Mouse (Mus musculus) adrenal gland, adult 18-20 months (tissue): Measurements from ENCODE around the gene Eif2ak4. TPM values are rescaled to one million over a fixed set of nuclear protein-coding genes. Genes with fewer than 3 reads are reported as not detected.

Source experiments
- DNase-seq, 2 experiments: peaks; one replicate each; pipeline ENCODE4 v3.0.0; 2021 to 2022; ENCODE audit warnings: low spot score in 2 of 2
- total RNA-seq, 2 experiments: library from RNA; stranded (reverse); gene quantifications; 1 replicate in 1 of 2; 2 replicates in 1 of 2; pipeline ENCODE4 v1.2.3; 2021

Gene Eif2ak4
- total RNA-seq, 2 experiments from 2014 or later, result 16.3 to 16.5 TPM

DNA sequence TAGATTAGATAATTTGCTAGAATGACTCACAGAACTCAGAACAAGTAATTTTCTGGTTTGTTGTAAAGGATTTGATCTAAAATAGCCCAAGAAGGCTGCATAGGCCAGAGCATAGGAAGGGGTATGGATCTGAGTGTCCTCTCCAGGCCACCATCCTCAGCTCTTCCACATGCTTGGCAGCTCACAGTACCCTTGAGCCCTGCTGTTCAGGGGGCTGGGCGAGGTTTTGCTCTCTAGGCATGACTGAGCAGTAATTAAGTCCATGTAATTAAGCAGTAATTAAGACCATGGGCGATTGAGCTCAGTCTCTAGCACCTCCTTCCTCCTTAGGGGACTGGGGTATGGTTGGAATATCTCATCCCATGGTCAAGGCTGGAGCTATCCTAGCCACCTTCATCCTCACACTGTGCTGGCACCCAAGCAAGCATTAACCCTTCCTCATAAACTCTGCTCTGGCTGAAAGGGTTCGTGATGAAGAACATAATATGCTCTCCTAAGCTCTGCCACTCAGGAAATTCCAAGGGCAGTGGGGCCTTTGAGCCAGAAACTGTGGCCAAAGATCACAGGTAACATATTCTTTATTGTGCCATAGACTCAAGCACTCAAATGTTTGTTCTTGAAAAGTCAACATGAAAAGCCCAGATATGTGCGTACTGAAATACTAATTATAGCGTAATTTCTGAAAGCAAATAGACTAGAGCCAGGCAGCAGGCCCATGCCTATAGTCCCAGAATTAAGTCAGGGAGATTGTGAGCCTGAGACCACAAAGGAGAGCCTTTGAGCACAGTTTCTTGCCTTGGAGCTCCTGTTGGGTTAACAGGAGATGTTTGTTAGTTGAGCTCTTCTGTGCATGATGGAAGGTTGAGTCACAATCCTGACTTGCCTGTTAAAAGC is 13.7 kb downstream of the Eif2ak4 start:
- DNase-seq, result no peak

DNA sequence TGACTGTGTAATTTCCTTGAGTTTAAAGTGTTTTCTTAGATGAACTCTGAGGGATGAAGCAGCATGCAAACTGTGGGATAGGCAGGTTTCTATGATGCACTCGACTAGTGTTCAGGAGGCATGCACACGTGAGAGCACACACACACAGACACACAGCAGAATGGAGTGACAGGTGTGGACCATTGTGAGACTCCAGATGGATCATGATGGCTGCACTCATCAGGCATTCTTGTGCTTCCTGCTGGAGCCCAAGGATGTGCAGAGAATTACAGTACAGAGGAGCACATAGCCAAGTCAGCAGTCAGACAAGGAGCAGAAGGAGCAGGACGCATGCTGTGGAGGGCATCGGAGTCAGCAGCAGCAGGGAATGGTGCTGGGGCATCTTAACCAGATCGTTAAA is 15.9 kb downstream of the Eif2ak4 start:
- no peak for DNase-seq

GRCm38 (mm10) chr2:118405568-118405967 is 17.1 kb downstream of the Eif2ak4 start:
- no peak for DNase-seq

DNA sequence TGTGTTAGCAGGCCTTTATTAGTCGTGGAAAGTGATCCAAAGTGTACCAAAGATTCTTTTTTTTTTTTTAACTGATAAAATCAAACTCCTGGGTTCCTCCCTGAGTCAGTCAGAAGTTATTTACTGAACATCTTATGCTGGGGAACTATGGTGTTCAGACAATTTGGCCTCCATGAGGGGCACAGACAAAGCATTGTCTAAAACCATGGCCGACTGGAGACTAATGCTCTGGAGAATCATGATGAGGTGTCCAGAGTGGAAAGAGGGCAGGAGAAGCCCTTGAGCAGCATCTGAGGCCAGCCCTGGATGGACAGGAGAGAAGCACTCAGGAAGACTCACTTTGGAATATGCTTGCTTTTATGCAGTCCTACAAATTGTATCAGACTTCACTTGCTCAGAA is 18.4 kb downstream of the Eif2ak4 start:
- no peak for DNase-seq

DNA sequence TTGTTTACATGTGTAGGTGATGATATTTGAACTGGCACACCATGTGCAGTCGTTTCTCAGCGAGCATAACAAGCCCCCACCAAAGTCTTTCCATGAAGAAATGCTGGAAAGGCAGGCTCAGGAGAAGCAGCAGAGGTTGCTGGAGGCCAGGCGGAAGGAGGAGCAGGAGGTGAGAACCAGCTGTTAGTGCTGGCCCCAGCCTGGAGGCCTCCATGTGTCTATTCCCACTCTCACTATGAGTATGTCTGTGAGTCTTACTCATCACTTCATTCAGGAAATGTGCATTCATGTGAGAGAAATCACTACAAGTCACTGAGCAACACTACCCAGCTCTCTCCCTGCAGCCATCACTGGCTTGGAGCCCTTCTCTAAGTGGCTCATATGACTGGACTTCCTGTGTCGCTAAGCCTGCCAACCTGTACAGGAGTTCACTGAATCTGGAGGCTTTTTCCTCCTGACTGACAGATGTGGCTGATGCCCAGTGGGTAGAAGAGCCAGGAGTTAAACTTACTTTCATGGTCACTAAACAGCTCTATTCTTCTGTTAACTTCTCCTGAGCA is 20.0 kb downstream of the Eif2ak4 start:
- no peak for DNase-seq

- no peak for DNase-seq
These were observed 24.4 kb downstream of the Eif2ak4 start for GRCm38 (mm10) chr2:118412821-118413220.

DNA sequence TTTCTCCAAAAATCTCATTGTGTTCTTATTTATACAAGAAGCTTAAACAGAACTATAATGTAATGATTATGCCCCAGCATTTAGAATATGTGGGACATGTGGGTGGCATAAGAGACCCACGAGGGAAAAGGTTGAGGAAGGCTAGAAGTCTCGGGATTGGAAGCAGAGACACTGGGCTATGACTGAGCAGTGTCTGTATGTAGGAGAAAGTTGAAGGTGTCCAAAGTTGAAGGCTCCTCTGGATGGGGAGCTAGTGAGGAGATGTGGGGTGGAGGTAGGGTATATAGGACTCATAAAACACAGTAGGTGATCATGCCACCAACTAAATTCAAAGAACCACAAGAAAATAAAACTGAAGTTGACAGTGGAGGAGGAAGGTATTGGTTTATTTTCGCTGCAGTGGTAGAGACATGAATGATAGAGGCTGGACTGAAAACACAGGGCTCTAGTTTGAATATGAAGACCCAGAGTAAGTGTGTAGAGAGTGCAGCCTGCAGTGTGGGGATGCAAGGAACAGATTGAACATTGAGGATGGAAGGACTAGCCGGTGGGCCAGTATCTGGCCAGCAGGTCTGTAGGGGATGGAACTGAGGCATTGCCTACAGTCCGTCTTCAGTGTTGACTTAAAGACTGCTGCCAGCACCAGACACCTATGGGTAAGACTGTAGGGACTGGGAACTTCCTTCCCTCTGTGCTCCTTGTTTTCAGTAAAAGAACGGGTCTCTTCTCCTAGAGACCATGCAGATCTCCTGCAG is 27.4 kb downstream of the Eif2ak4 start:
- DNase-seq, result no peak

DNA sequence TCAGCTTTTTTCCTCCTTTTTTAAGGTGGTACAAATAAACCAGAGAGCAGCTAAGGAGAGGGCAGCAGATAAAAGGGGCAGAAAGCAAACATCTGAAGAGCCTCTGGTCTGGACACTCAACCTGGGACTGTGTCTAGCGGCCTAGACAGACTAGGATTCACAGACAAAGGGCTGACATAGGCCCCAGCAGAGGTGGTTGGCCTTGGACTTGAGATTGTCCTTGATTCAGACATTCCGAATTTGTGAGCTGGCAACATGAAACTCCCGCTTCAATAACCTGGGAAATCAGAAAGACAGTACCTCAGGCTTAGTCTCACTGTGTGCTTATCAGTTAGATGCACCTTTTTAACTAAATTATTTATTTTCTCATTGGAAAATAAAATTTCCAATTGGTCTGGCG is 29.7 kb downstream of the Eif2ak4 start:
- peak in 1 of 2 experiments; percentile 13 for DNase-seq

DNA sequence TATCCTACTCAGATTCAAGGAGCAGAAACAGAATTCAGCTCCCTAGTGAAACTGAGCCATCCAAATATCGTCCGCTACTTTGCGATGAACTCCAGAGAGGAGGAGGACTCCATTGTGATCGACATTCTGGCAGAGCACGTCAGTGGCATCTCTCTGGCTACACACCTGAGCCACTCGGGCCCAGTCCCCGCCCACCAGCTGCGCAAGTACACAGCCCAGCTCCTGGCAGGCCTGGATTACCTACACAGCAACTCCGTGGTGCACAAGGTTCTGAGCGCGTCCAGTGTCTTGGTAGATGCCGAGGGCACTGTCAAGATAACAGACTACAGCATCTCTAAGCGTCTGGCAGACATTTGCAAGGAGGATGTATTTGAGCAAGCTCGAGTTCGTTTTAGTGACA is 33.5 kb downstream of the Eif2ak4 start:
- DNase-seq, result no peak

DNA sequence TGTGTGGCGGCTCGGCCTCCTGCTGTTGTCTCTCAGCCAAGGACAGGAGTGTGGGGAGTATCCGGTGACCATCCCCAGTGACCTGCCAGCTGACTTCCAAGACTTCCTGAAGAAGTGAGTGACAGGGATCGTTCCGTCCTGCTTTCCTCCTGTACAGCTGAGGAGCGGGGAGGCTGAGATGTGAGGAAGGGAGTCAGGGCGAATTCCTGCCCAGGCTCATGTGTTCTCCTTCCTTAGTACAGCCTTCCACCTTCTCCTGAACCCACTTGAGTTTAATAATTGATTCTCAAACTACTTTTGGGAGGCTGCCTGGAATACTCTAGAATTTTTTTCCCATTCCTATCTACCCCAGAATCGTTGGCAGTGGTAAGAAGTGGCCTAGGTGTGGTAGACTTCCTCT is 34.0 kb downstream of the Eif2ak4 start:
- DNase-seq, result no peak

- no peak for DNase-seq
These were observed 39.9 kb downstream of the Eif2ak4 start for GRCm38 (mm10) chr2:118428296-118428695.

DNA sequence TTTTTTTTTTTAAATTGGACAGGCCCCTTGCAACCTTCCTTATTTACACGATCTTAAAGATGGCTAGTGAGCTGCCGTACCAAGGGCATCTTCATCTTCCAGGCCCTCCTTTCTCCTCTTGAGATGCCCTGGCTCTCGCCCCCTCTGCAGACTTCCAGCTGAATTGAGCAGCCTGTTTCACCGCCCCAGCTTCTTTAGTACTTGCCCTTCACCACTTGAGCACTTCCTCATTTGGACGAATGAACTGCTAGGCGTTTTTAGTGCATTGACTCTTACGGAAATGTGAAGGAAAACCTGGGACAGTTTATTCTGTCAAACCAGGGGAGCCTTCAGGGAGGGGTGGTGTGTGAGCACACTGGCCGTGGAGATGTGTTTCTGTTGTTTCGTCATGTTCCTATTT is 40.9 kb downstream of the Eif2ak4 start:
- DNase-seq, result no peak

- DNase-seq, result no peak
These were observed 42.2 kb downstream of the Eif2ak4 start for GRCm38 (mm10) chr2:118430630-118431029.

DNA sequence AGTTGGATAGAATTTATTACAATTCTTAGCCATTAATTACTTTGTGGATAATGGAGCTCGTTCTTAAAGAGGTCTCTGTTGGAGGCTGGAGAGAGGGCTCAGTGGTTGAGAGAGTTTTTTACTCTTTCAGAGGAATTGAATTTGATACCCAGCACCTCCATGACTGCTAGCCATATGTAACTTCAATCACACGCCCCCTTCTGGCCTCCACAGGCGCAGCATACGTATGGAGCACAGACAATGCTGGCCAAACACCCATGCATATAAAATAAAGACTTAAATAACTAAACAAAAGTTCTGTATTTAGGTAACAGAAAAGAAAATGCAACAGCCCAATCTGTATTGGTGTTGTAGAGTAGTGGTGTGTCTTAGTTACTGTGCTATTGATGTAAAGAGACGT is 43.2 kb downstream of the Eif2ak4 start:
- peak in 1 of 2 experiments; percentile 38 for DNase-seq

- DNase-seq, result no peak
These were observed 53.8 kb downstream of the Eif2ak4 start for GRCm38 (mm10) chr2:118442172-118442571.

GRCm38 (mm10) chr2:118442723-118443122 is 54.3 kb downstream of the Eif2ak4 start:
- DNase-seq, result no peak

- DNase-seq, result no peak
These were observed 57.6 kb downstream of the Eif2ak4 start for GRCm38 (mm10) chr2:118445696-118446674.

DNA sequence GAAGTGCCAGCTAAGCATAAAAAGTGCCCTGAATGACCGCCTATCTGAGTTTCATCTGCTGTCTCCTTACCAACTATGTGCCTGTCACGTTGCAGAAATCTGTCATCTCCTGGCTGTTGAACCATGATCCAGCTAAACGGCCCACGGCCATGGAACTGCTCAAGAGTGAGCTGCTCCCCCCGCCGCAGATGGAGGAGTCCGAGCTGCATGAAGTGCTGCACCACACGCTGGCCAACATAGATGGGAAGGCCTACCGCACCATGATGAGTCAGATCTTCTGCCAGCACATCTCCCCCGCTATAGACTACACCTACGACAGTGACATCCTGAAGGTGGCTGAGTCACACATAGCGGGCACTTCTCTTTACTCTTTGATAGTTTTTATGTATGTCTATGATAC is 59.8 kb downstream of the Eif2ak4 start:
- no peak for DNase-seq

GRCm38 (mm10) chr2:118451056-118451455 is 62.6 kb downstream of the Eif2ak4 start:
- DNase-seq, result no peak

GRCm38 (mm10) chr2:118457029-118457428 is 68.6 kb downstream of the Eif2ak4 start:
- no peak for DNase-seq
